Mouse (Mus musculus) heart, embryonic 14.5 days (tissue): ENCODE data around the gene Agbl4. TPM values are rescaled to one million over a fixed set of nuclear protein-coding genes. Genes with fewer than 3 reads are reported as not detected.
A peak's percentile ranks its signal among the peaks of the same experiment; 100 is the strongest.

Experiments
- ATAC-seq: fragments of 200-750 bp; cut with Nextera tagmentation; 2 replicates; pipeline ENCODE4 v1.8.0; 2017; ENCODE audit warnings: low read depth, moderate TSS enrichment; ENCODE audit not compliant: insufficient number of reproducible peaks, insufficient read depth, low FRiP score
- H3K27ac ChIP-seq, 2 experiments: fragments of 200-500 bp in 1 of 2; fragments of 300-500 bp in 1 of 2; sonication (generic) in 1 of 2; replicated peaks in 1 of 2; 2 replicates each; pipeline ENCODE4 v1.5.1; 2012 to 2014; ENCODE audit warnings: low read depth in 2 of 2, low read length in 2 of 2, control low read depth in 1 of 2, mild to moderate bottlenecking in 1 of 2, mixed read lengths in 1 of 2; ENCODE audit not compliant: control insufficient read depth in 1 of 2, insufficient read depth in 1 of 2
- H3K27me3 ChIP-seq: fragments of 300-500 bp; sonication (generic); 2 replicates; pipeline ENCODE4 v1.6.1; 2014; ENCODE audit warnings: mild to moderate bottlenecking, low read length, control low read depth; ENCODE audit not compliant: control insufficient read depth, insufficient read depth
- H3K36me3 ChIP-seq: fragments of 300-500 bp; sonication (generic); 2 replicates; pipeline ENCODE4 v1.6.1; 2014; ENCODE audit warnings: mild to moderate bottlenecking, control low read depth, low read length, mixed read lengths; ENCODE audit not compliant: control insufficient read depth, insufficient read depth
- H3K4me1 ChIP-seq, 2 experiments: fragments of 200-500 bp in 1 of 2; fragments of 300-500 bp in 1 of 2; sonication (generic) in 1 of 2; 2 replicates each; pipeline ENCODE4 v1.6.1; 2012 to 2014; ENCODE audit warnings: low read length in 2 of 2, control low read depth in 1 of 2, mixed read lengths in 1 of 2; ENCODE audit not compliant: control insufficient read depth in 2 of 2, insufficient read depth in 2 of 2
- H3K4me2 ChIP-seq: fragments of 300-500 bp; sonication (generic); 2 replicates; pipeline ENCODE4 v1.6.1; 2014; ENCODE audit warnings: mild to moderate bottlenecking, low read length
- H3K4me3 ChIP-seq, 2 experiments: fragments of 200-500 bp in 1 of 2; fragments of 300-500 bp in 1 of 2; sonication (generic) in 1 of 2; 2 replicates each; pipeline ENCODE4 v1.5.1; 2012 to 2014; ENCODE audit warnings: low read length in 2 of 2, mild to moderate bottlenecking in 2 of 2, control low read depth in 1 of 2, low read depth in 1 of 2, moderate library complexity in 1 of 2; ENCODE audit not compliant: control insufficient read depth in 1 of 2, insufficient read depth in 1 of 2
- H3K9ac ChIP-seq: fragments of 300-500 bp; sonication (generic); 2 replicates; pipeline ENCODE4 v1.6.1; 2014; ENCODE audit warnings: mild to moderate bottlenecking, low read length
- H3K9me3 ChIP-seq: fragments of 300-500 bp; sonication (generic); 2 replicates; pipeline ENCODE4 v1.6.1; 2016; ENCODE audit warnings: low read length, control low read depth; ENCODE audit not compliant: control insufficient read depth
- WGBS: fragments of 180-500 bp; shearing (Covaris S2); extraction: QIAGEN DNeasy Blood & Tissue Kit; methylation state at CpG from one replicate; pipeline ENCODE4 v1.1.7; 2014; 5-methylcytosine and 5-hydroxymethylcytosine counted together
- polyA plus RNA-seq: library from polyadenylated mRNA; unstranded; fragments of >200 nt; fragmentation: Nextera tagmentation; extraction: Ambion mirVana; gene quantifications from 2 replicates; pipeline ENCODE4 v1.2.1, GENCODE M21; 2014

Gene Agbl4
- polyA plus RNA-seq, 1 experiment from 2014 or later = 1.1 TPM

DNA sequence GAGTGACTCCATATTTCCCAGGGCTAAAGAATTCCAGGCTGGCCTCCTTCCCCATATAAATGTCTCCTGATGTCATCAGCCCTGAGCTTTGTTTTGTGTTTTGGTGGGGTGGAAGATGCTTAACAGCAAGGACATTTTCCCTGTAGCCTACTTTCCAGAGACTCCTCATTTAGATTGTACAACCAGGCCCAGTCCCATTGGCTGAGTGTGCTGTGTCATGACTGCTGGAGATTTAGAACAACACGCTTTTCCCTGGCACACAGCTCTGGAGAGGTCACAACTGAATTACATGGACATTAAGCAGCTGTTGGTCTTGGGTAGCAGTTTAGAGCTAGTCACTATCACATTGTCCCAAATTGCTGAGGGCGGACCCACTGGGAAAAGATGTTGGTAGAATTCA is 1033.7 kb downstream of the Agbl4 start:
- Histone ChIP-seq H3K9me3 (no peaks in the 10 kb centered on the region), H3K36me3 (peaks cover 46% of the 10 kb centered on the region), H3K27me3 (no peaks in the 10 kb centered on the region), H3K4me2 (no peak overlapping the region), H3K4me3 (no peak overlapping the region), H3K27ac (no peak overlapping the region), H3K4me1 (no peaks in the 10 kb centered on the region), H3K9ac (no peak overlapping the region)
- WGBS = 86% methylated on average over 2 of the region's 2 CpGs
- ATAC-seq = no peak

DNA sequence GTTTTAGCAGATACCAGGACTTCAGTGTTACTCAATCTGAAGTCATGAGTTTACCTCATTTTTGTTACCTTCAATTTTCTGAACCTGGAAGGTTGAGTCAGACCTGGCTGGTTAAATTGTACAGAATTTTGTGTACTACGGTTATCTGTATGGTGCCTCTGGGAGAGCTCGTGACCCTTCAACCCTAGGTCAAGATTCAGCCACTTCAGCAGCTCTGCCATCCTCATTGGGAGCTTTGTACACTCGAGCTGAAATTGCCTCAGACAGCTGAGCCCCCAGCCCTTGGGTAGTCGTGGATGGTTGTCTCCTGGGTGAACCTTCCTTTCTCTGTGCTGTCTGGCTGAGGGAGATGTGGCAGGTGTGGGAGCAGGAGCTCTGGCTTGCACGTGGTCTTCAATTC is 1034.6 kb downstream of the Agbl4 start:
- no peaks in the 10 kb centered on the region for H3K27me3 ChIP-seq
- H3K4me1 ChIP-seq = no peaks in the 10 kb centered on the region
- H3K36me3 ChIP-seq = peaks cover 52% of the 10 kb centered on the region
- no peak overlapping the region for H3K4me3 ChIP-seq
- H3K4me2 ChIP-seq = no peak overlapping the region
- H3K9ac ChIP-seq = no peak overlapping the region
- no peak overlapping the region for H3K27ac ChIP-seq
- ATAC-seq = no peak
- WGBS = 67% methylated on average over 5 of the region's 5 CpGs
- no peaks in the 10 kb centered on the region for H3K9me3 ChIP-seq

DNA sequence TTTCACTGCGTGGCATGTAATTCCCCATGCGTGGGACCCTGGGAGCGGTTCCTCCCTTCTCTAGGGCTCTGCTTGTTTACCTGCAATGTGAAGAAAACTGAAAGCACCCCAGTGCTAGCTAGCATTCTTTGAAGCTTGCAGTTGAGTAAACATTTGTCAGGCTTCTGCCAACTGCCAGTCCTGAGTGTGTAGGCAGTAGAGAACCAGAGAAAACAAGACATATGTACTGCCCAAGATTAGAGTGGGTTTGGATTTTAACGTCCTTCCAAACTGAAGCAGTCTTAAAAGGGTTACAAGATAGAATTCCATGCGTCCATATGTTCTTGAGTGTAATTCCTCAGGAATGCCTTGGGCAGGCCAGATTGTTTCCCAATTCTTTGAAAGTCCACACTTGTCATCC is 1035.0 kb downstream of the Agbl4 start:
- H3K36me3 ChIP-seq = peaks cover 53% of the 10 kb centered on the region
- no peak for ATAC-seq
- no peak overlapping the region for H3K27ac ChIP-seq
- no peaks in the 10 kb centered on the region for H3K4me1 ChIP-seq
- no peak overlapping the region for H3K4me2 ChIP-seq
- H3K27me3 ChIP-seq = no peaks in the 10 kb centered on the region
- WGBS = 82% methylated on average over 5 of the region's 5 CpGs
- H3K9me3 ChIP-seq = no peaks in the 10 kb centered on the region
- H3K9ac ChIP-seq = no peak overlapping the region
- no peak overlapping the region for H3K4me3 ChIP-seq

DNA sequence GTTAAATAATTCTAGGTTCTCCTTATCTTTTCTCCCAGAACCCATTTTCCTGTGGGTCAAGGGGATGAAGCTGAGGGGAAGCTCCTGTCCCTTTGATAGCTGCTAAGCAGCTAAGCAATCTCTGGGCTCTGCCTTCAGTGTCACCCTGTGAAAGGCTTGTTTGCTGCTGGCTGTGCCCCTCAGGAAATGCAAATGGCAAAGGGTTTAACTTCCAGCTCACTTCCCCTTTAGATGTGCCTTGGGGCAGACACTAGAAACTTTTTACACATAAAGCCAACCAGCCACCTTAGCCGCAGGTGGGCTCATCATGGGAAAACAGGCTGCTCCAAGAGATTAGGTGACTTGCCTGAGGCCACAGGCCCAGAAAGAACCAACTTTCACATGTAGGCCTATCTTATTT is 1044.2 kb downstream of the Agbl4 start:
- H3K4me1 ChIP-seq = peaks cover 13 to 34% of the 10 kb centered on the region in 2 experiments
- no peak for ATAC-seq

DNA sequence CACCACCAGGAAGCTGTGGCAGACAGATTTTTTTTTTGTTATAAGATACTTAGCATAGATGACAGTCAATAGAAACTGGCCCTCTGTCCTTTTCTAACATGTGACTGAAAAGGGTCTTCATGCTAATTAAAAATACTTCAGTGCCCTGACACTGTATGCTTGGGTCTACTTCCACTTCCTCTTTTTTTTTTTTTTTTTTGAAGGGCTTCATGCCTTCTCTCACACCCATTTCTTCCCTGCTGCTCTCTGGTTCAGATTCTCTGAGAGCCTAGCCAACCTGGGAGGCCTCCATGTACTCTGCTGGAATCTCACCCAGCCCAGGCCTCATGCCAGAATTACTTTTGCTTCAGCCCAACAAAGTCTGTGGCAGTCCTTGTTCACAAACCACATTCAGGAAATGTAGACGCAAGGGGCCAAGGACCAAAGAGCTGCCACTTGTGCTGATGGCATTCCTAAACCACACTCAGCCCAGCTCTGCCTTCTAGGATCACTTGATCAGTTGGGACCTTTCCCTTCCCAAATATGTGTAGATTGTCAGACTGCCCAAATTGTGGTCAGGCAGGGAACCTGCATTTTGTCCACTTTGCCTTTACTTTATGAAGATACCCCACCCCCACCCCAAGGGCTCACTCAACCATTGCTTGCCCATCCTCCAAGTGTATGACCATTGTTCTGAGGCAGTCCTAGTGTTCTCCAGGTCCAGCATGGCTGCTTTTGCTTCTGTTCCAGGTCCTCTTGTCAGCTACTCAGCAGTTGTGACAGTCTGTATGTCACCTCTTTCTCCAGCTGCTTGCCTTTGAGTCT is 1045.2 kb downstream of the Agbl4 start:
- no peak overlapping the region for H3K4me2 ChIP-seq
- peaks cover 8% of the 10 kb centered on the region; the same call in 1 of the 2 replicates for H3K36me3 ChIP-seq
- H3K9ac ChIP-seq = no peak overlapping the region
- no peak overlapping the region for H3K4me3 ChIP-seq
- H3K4me1 ChIP-seq = peaks cover 13 to 34% of the 10 kb centered on the region in 2 experiments
- H3K27ac ChIP-seq = peak overlapping the region in 1 of 2 experiments; percentile 45; a peak in 2 of 4 replicates
- 26% methylated on average over 1 of the region's 1 CpGs for WGBS
- 0 out of 2 replicates have a peak, but pooled peaks have one; percentile 13 for ATAC-seq
- H3K9me3 ChIP-seq = no peaks in the 10 kb centered on the region
- no peaks in the 10 kb centered on the region for H3K27me3 ChIP-seq

More for the DNA sequence above, 1044.2 kb downstream of the Agbl4 start:
- WGBS = 100% methylated on average over 1 of the region's 1 CpGs
- H3K27ac ChIP-seq = no peak overlapping the region
- no peaks in the 10 kb centered on the region for H3K9me3 ChIP-seq
- peaks cover 11% of the 10 kb centered on the region; the same call in 1 of the 2 replicates for H3K36me3 ChIP-seq
- no peak overlapping the region for H3K9ac ChIP-seq
- H3K4me3 ChIP-seq = no peak overlapping the region
- H3K27me3 ChIP-seq = no peaks in the 10 kb centered on the region
- no peak overlapping the region for H3K4me2 ChIP-seq

DNA sequence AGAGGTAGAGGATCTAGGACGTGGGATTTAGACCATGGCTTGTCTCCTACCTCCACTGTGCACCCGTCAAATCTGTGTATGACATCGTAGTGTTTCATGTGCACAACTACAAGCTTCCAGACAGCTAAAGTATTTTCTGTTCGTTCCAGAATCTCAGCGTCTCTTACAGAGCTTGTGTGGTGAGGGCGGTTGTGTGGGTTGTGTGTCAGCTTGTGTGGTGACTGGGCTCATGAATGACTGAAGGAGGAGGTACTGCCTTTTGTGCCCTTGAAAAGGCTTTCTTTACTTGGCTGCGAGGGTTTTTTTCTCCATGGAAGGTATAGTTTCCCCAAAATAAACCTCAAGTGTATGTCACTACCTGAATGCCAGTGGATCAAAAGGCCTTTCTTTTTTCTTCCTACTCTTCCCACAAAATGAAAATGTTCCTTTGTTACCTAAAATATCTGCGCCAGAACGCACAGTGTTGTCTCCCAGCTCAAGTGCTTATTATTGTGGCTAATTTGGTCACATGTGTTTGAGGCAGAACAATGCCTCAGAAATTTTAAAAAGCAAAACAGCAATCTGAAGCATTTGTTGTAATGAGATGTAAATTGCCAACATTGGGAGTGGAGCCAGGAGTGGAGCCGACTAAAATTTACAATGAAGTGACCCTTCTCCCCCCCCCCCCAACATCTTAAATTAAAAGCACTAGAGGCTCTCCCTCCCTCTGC is 1046.6 kb downstream of the Agbl4 start:
- H3K27me3 ChIP-seq = no peaks in the 10 kb centered on the region
- H3K4me1 ChIP-seq = peaks cover 13 to 34% of the 10 kb centered on the region in 2 experiments
- H3K36me3 ChIP-seq = peaks cover 16% of the 10 kb centered on the region
- no peak for ATAC-seq
- H3K9me3 ChIP-seq = no peaks in the 10 kb centered on the region
- no peak overlapping the region for H3K4me2 ChIP-seq
- H3K27ac ChIP-seq = peak overlapping the region; percentile 20 to 56; a peak in 3 of 4 replicates
- no peak overlapping the region for H3K4me3 ChIP-seq
- 60% methylated on average over 10 of the region's 10 CpGs for WGBS
- H3K9ac ChIP-seq = no peak overlapping the region

DNA sequence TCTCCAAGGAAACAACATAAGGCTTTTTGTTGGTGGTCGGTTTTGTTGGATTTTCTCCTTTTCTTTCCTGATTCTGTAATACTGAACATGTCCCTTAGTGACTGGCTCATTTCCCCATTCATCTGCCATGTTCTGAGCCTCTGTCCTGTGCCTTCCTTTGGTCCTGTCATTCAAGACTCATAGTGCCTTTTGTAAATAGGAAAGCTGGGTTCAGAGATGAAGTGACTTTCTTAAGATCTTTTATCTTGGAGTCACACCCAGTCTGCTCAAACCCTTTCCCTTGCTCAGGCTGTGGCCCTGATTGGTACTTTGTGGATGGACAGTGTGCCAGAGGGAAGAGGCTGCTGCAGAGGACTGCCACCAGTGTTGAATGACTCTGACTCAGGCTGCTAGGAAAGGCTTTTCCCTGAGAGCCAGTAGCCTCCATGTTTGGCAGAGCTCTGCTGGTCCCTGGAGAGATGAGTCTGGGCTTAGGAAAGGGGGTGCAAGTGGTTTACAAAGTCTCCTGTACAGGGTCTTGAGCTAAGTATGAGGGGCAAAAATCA is 1047.2 kb downstream of the Agbl4 start:
- Histone ChIP-seq H3K4me2 (no peak overlapping the region), H3K9ac (no peak overlapping the region), H3K27ac (no peak overlapping the region), H3K27me3 (no peaks in the 10 kb centered on the region), H3K9me3 (no peaks in the 10 kb centered on the region), H3K36me3 (peaks cover 21% of the 10 kb centered on the region), H3K4me1 (peaks cover 13 to 34% of the 10 kb centered on the region in 2 experiments), H3K4me3 (no peak overlapping the region)
- ATAC-seq = no peak
- 68% methylated on average over 1 of the region's 1 CpGs for WGBS
